Mouse (Mus musculus) kidney, adult 2 months (tissue): Measurements from ENCODE around the gene Ccdc51. TPM values are rescaled to one million over a fixed set of nuclear protein-coding genes. Genes with fewer than 3 reads are reported as not detected.

Source experiments
- DNase-seq: peaks from one replicate; pipeline ENCODE4 v3.0.0; 2021
- H3K27ac ChIP-seq: fragments of 200-500 bp; 2 replicates; pipeline ENCODE4 v1.5.1; 2012; ENCODE audit warnings: low read depth, low read length, control low read depth, inconsistent platforms; ENCODE audit not compliant: insufficient read depth
- H3K27me3 ChIP-seq: fragments of 200-500 bp; replicated peaks from 2 replicates; pipeline ENCODE4 v1.6.1; 2012; ENCODE audit warnings: mild to moderate bottlenecking, moderate library complexity, low read length, inconsistent platforms; ENCODE audit not compliant: control insufficient read depth, insufficient read depth
- H3K36me3 ChIP-seq: fragments of 200-500 bp; 2 replicates; pipeline ENCODE4 v1.6.1; 2012; ENCODE audit warnings: mild to moderate bottlenecking, moderate library complexity, low read length, inconsistent platforms; ENCODE audit not compliant: control insufficient read depth, insufficient read depth
- H3K4me1 ChIP-seq: fragments of 200-500 bp; 2 replicates; pipeline ENCODE4 v1.6.1; 2011; ENCODE audit warnings: low read length; ENCODE audit not compliant: control insufficient read depth, insufficient read depth
- H3K4me3 ChIP-seq: fragments of 200-500 bp; 2 replicates; pipeline ENCODE4 v1.5.1; 2011; ENCODE audit warnings: mild to moderate bottlenecking, low read depth, low read length, control low read depth; ENCODE audit not compliant: insufficient read depth
- CTCF ChIP-seq: fragments of 200-500 bp; conservative IDR thresholded peaks from 2 replicates; pipeline ENCODE4 v1.5.1; 2011; ENCODE audit warnings: low read depth, mild to moderate bottlenecking, control low read depth, low read length, moderate library complexity, mixed read lengths; ENCODE audit not compliant: insufficient read depth, insufficient read length
- POLR2A ChIP-seq: fragments of 200-500 bp; IDR thresholded peaks from one replicate; pipeline ENCODE4 v1.6.1; 2011; ENCODE audit warnings: low read depth, low read length, control low read depth
- WGBS: fragments of 180-500 bp; shearing (Covaris S2); methylation state at CpG from one replicate; pipeline ENCODE4 v1.1.7; 2018; 5-methylcytosine and 5-hydroxymethylcytosine counted together
- polyA plus RNA-seq: library from polyadenylated mRNA; depleted of rRNA; stranded (reverse); fragments of >200 nt; gene quantifications from 2 replicates; pipeline ENCODE4 v1.2.3, GENCODE M21; 2012

Gene Ccdc51
- polyA plus RNA-seq, 1 experiment: 11.4 TPM

DNA sequence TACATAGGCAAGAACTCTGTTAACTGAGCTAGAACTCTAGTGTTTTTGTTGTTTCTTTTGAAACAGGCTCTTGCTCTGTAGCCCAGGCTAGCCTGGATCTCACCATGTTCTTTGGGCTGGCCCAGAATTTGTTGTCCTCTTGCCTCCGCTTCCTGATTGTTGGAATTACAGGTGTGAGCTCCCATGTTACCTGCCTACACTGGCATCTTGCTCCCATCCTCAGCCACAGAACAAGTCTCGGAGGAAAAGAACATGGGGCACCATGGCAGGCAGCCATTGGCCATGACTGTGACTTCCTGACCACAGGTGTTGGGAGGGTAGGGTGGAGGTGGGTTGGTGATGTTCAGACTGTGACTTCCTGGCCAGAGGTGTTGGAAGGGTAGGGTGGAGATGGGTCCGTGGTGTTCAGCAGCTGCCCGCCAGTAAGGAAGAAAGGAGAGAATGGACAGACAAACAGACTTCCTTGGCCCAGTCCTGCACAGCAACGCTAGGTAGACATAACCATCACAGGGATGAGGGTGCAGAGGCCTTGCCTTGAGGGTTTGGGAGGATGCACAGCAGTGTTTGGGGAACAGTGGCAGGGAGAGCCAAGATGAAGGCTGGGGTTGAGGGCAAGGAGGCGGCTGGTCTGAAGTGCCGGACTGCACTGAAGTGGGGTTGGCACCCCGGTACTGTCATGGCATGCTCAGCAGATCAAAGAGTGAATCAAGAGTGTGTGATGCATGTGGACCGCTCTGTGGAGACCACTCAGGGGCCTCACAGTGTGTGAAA is 29.6 kb upstream of the Ccdc51 start:
- H3K4me3 ChIP-seq: no peak overlapping the region
- no peak overlapping the region for H3K27ac ChIP-seq
- H3K27me3 ChIP-seq: no peaks in the 10 kb centered on the region
- DNase-seq: no peak
- H3K4me1 ChIP-seq: 0 out of 2 replicates have a peak, but pooled peaks cover 3% of the 10 kb centered on the region
- WGBS: 87% methylated on average over 9 of the region's 9 CpGs
- no peaks in the 10 kb centered on the region for H3K36me3 ChIP-seq
- TF ChIP-seq POLR2A: no peak
- TF ChIP-seq CTCF: no peak

DNA sequence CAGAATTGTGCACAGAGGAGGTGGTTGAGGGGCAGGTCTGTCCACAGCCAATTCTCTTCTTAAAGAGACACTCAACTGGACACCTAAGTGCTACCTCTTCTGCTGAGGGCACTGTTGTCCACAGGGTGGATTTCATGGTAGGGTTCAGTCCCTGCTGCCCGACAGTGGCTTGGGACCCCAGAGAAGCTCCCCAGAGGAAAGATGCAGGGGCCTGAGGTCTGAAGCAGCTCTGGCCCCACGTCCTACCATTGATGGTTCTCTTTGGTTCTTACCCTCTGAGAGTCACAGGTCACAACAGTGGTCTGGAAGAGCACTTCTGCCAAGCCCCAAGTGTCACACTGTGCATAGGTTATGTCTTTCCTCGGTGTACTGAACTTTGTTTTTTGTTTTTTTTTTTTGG is 28.9 kb upstream of the Ccdc51 start:
- WGBS: 78% methylated on average over 3 of the region's 3 CpGs
- no peak overlapping the region for H3K27ac ChIP-seq

DNA sequence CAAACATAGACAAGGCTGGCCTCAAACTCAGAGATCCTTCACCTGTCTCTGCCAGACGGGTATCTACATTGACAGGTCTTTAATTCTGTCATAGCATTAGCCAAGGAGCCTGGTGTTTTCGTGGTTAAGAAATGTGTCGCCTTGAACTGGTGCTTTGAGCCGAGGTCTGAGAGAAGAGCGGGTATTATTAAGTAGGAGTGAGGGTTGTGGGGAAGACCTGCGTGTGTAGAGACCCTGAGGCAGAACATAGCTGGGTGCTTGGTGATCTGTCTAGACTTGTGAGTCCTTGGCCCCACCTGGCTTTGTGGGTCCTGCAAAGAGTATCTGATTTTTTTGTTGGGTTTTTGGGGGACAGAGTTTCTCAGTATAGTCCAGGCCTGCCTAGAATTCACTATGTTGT is 28.4 kb upstream of the Ccdc51 start:
- Histone ChIP-seq H3K4me3 (no peak overlapping the region), H3K27me3 (no peaks in the 10 kb centered on the region), H3K4me1 (peaks cover 6% of the 10 kb centered on the region; the same call in 1 of the 2 replicates), H3K36me3 (no peaks in the 10 kb centered on the region), H3K27ac (no peak overlapping the region)
- WGBS: 70% methylated on average over 6 of the region's 6 CpGs
- no peak for DNase-seq
- TF ChIP-seq CTCF: no peak
- no peak for TF ChIP-seq POLR2A

More for the DNA sequence above, 28.9 kb upstream of the Ccdc51 start:
- H3K36me3 ChIP-seq: no peaks in the 10 kb centered on the region
- TF ChIP-seq CTCF (no peak), POLR2A (no peak)
- H3K4me1 ChIP-seq: 0 out of 2 replicates have a peak, but pooled peaks cover 3% of the 10 kb centered on the region
- H3K27me3 ChIP-seq: no peaks in the 10 kb centered on the region
- no peak for DNase-seq
- no peak overlapping the region for H3K4me3 ChIP-seq

DNA sequence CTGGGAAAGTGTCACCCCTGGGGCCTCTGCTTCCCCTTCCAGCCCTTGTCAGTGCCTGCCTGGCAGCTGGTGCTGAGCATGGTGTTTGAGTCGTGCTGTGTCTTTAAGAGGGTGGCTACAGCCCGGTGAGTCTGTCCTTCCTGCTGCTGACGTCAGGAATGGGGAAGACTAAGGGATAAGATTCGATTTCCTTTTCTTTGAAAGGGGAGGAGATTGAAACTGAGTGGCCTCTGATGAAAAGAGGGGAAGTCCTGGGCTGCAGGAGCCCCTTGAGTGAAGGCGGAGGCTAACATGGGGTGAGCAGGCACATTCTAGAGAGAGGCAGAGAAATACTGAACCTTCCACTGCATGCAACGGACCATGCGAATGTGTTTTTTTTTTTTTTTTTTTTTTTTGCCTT is 27.6 kb upstream of the Ccdc51 start:
- WGBS: 3% methylated on average over 7 of the region's 7 CpGs
- no peak for TF ChIP-seq POLR2A
- no peak for TF ChIP-seq CTCF
- Histone ChIP-seq H3K36me3 (no peaks in the 10 kb centered on the region), H3K27ac (peak overlapping the region; percentile 14), H3K4me3 (peak overlapping the region; percentile 37), H3K4me1 (peaks cover 7% of the 10 kb centered on the region; the same call in 1 of the 2 replicates), H3K27me3 (no peaks in the 10 kb centered on the region)
- peak; percentile 88 for DNase-seq

DNA sequence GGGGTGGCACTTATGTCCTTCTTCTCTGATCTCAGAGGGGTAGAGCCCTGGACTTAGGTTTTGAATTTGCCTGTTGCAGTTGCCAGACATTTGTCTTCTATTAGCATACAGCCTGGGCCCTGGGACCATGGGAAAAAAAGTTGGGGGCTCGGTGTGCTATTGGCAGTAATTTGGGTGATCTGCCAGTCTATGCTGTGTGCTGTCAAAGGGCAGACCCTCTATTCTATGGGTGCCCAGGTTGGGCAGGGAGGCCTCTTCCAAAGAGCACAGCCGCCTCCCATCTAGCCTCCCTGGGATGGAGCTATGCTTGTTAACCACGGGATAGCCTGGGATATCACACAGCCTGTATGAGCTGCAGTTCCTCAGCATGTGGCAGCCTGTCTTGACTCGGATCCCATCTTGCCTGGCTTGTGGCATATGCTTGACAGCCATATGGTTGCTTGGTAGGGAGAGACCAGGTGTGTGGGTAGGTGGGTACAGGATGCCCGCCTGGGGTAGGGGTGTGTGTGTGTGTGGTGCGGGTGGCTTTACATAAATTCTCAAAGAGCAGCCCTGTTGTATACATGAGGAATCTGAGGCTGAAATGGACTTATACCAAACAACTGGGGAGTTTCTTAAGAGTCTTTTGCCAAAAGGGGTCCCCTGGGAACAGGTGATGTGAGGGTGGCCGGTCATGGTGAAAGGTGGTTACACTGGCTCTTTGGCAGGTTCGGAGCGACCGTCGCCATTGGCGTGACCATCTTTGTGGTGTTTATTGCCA is 26.8 kb upstream of the Ccdc51 start:
- Histone ChIP-seq H3K4me1 (peaks cover 7% of the 10 kb centered on the region; the same call in 1 of the 2 replicates), H3K4me3 (peak overlapping the region; percentile 37), H3K36me3 (no peaks in the 10 kb centered on the region), H3K27ac (peak overlapping the region; percentile 14), H3K27me3 (no peaks in the 10 kb centered on the region)
- TF ChIP-seq POLR2A (no peak), CTCF (no peak)
- WGBS: 92% methylated on average over 12 of the region's 12 CpGs
- no peak for DNase-seq

DNA sequence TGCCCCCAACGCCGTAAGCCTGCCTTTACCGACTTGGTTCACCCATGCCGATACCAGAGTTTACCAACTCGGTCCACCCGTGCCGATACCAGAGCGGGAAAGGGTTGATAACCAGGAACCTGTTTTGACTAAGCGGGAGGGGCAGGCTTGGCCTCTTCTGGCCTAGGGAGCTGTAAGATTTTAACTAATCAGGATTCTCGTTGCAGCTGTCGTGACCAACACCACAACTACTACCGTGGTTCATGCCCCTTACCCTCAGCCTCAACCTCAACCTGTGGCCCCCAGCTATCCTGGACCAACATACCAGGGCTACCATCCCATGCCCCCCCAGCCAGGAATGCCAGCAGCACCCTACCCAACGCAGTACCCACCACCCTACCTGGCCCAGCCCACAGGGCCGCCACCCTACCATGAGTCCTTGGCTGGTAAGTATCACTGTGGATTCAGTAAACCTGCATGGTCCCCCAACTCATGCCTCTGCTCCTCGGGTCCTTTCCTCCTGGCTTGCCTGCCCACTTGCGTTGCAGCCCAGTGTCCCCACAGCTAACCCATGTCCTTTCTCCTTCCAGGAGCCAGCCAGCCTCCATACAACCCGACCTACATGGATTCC is 26.1 kb upstream of the Ccdc51 start:
- TF ChIP-seq CTCF (no peak), POLR2A (no peak)
- Histone ChIP-seq H3K27ac (no peak overlapping the region), H3K4me3 (no peak overlapping the region)

More for the DNA sequence above, 26.1 kb upstream of the Ccdc51 start:
- Histone ChIP-seq H3K27me3 (no peaks in the 10 kb centered on the region), H3K4me1 (peaks cover 7% of the 10 kb centered on the region; the same call in 1 of the 2 replicates), H3K36me3 (no peaks in the 10 kb centered on the region)
- 92% methylated on average over 17 of the region's 17 CpGs for WGBS
- no peak for DNase-seq
